Mouse (Mus musculus) limb, embryonic 13.5 days (tissue): ENCODE measurements around the gene Samd14. TPM values are rescaled to one million over a fixed set of nuclear protein-coding genes. Genes with fewer than 3 reads are reported as not detected.
A peak's percentile ranks its signal among the peaks of the same experiment; 100 is the strongest.

ENCODE experiments used
- ATAC-seq: fragments of 200-750 bp; cut with Nextera tagmentation; 2 replicates; pipeline ENCODE4 v1.8.0; 2017; ENCODE audit warnings: low read depth, moderate number of reproducible peaks, moderate TSS enrichment; ENCODE audit not compliant: low FRiP score
- H3K27ac ChIP-seq: fragments of 300-500 bp; sonication (generic); 2 replicates; pipeline ENCODE4 v1.5.1; 2015; ENCODE audit warnings: inconsistent platforms, mild to moderate bottlenecking, moderate library complexity
- H3K27me3 ChIP-seq: fragments of 300-500 bp; sonication (generic); 2 replicates; pipeline ENCODE4 v1.6.1; 2015; ENCODE audit warnings: mild to moderate bottlenecking, inconsistent platforms
- H3K36me3 ChIP-seq: fragments of 300-500 bp; sonication (generic); 2 replicates; pipeline ENCODE4 v1.6.1; 2015; ENCODE audit warnings: inconsistent platforms, mild to moderate bottlenecking, moderate library complexity
- H3K4me1 ChIP-seq: fragments of 300-500 bp; sonication (generic); 2 replicates; pipeline ENCODE4 v1.6.1; 2015; ENCODE audit warnings: inconsistent platforms
- H3K4me2 ChIP-seq: fragments of 300-500 bp; sonication (generic); replicated peaks from 2 replicates; pipeline ENCODE4 v1.6.1; 2015; ENCODE audit warnings: inconsistent platforms, mild to moderate bottlenecking, moderate library complexity
- H3K4me3 ChIP-seq: fragments of 300-500 bp; sonication (generic); 2 replicates; pipeline ENCODE4 v1.5.1; 2015; ENCODE audit warnings: moderate library complexity, mild to moderate bottlenecking, inconsistent platforms
- H3K9ac ChIP-seq: fragments of 300-500 bp; sonication (generic); 2 replicates; pipeline ENCODE4 v1.6.1; 2015; ENCODE audit warnings: mild to moderate bottlenecking, inconsistent platforms
- H3K9me3 ChIP-seq: fragments of 300-500 bp; sonication (generic); 2 replicates; pipeline ENCODE4 v1.6.1; 2016; ENCODE audit warnings: inconsistent platforms
- WGBS: fragments of 180-500 bp; shearing (Covaris S2); methylation state at CpG from one replicate; pipeline ENCODE4 v1.1.7; 2015; 5-methylcytosine and 5-hydroxymethylcytosine counted together
- polyA plus RNA-seq: library from polyadenylated mRNA; unstranded; fragments of >200 nt; fragmentation: Nextera tagmentation; extraction: Ambion mirVana; gene quantifications from 2 replicates; pipeline ENCODE4 v1.2.1, GENCODE M21; 2015

Gene Samd14
- polyA plus RNA-seq, 1 experiment from 2014 or later: 37.7 TPM

DNA sequence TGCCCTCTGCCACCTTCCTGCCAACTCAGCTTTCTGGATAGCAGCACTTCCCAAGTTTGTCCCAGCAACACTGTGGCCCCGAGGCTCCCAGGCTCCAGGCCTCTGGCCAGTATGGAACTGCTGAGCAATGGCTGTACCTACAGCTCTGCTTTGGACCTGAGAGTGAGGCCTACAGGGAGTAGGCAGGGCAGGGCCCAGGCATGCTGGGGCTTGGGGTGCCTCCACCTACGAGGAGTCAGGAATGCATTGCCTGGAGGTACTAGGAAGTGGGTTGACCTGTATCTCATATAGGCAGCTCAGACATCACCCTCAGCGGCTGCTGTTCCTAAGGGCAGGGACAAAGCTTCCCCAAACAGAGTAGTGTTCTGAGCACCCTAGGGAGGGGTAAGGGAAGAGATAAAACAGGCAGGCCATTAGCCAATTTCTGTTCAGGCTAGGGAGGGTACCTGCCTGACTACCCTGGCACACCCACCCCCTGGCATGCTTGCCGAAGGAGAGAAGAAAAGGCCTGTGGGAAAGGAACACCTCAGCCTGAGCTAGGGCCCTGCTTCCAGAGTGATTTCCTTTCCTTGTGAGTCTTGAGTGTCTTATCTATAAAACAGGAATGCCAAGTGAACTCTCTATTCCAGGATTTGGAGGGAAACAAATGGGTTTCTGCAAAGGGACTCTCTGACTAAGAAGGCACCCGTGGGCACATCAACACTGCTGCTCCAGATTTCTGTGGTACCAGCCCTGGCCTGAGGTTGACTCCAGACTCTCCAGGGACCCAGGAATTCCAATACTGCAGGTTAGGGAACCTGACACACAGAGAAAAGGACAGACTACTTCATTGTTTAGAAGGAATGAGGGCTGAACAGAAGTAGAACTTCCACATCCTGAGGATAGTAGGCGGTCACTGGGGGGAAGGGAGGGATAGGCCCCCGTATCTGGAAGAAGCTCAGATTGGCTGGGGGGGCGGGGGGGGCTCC is 60.7 kb downstream of the Samd14 start:
- Histone ChIP-seq H3K9me3 (no peaks in the 10 kb centered on the region), H3K36me3 (no peaks in the 10 kb centered on the region), H3K27ac (0 out of 2 replicates have a peak overlapping the region, but pooled peaks have one; percentile 15), H3K9ac (0 out of 2 replicates have a peak overlapping the region, but pooled peaks have one; percentile 21), H3K4me1 (peaks cover 30% of the 10 kb centered on the region), H3K4me2 (no peak overlapping the region), H3K27me3 (peaks cover 32% of the 10 kb centered on the region), H3K4me3 (no peak overlapping the region)
- WGBS: 65% methylated on average over 8 of the region's 8 CpGs
- no peak for ATAC-seq

DNA sequence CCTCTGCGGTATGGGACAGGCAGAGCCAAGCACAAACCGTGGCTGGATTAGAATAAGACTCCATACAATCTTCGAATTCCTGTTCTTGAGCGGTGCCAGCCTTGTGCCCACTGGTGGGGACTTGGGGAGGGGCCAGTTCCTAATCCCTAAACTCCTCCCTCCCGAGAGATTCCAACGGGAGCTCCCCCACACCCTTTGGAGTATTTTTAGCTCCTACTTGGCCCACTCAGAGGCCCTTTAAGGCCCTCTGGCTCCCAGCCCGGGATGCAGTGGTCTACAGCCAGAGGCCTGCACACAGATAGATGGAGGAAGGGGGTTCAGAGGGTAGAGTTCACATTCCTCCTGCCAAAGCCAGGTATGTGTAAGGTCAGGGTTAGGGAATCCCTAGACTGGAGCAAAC is 61.6 kb downstream of the Samd14 start:
- H3K9me3 ChIP-seq: no peaks in the 10 kb centered on the region
- ATAC-seq: no peak
- no peak overlapping the region for H3K4me2 ChIP-seq
- no peak overlapping the region for H3K27ac ChIP-seq
- H3K4me3 ChIP-seq: no peak overlapping the region
- WGBS: 60% methylated on average over 7 of the region's 7 CpGs
- peaks cover 38% of the 10 kb centered on the region for H3K4me1 ChIP-seq
- H3K36me3 ChIP-seq: no peaks in the 10 kb centered on the region
- H3K9ac ChIP-seq: no peak overlapping the region
- H3K27me3 ChIP-seq: peaks cover 40% of the 10 kb centered on the region

DNA sequence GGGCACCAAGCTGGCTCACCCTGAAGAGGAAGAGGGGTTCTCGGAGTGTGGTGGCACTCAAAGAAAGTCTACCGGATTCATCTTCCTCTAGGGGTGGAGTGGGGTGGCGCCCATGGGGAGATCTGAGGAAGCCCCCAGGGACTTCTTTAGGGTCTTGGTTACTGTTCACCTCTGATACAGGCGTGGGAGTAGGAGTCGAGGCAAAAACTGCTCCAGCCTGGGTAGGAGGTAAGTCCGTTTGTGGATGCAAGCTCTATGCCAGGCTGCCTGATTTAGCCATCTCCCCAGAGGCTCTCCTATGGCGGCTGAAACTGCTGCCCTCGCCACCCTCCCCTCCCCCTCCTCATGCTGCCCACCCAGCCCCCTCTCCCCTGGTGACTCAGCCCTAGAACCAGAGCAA is 62.5 kb downstream of the Samd14 start:
- peaks cover 41% of the 10 kb centered on the region for H3K4me1 ChIP-seq
- H3K27me3 ChIP-seq: peaks cover 49% of the 10 kb centered on the region
- no peak overlapping the region for H3K9ac ChIP-seq
- H3K4me3 ChIP-seq: no peak overlapping the region
- H3K4me2 ChIP-seq: no peak overlapping the region
- no peak for ATAC-seq
- no peak overlapping the region for H3K27ac ChIP-seq
- 62% methylated on average over 8 of the region's 8 CpGs for WGBS
- H3K36me3 ChIP-seq: no peaks in the 10 kb centered on the region
- no peaks in the 10 kb centered on the region for H3K9me3 ChIP-seq

DNA sequence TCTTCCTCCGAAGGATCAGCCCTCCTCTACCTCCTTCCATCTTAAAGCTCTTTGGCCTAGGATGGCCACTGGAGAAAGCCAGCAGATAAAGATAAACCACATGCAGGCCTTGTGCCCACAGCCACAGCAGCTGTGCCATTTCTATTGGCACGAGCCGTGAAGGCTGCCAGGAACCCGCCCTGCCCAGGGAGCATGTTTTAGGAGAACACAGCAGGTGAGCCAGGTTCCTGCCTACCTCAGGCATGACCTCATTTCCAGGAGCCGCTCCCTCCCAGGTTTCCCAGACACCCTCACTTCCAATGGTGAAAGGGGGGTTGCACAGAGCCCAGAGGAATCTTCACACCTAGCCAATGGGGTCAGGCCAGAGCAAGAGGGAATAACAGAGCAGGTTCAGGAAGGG is 63.1 kb downstream of the Samd14 start:
- Histone ChIP-seq H3K4me3 (no peak overlapping the region), H3K9me3 (no peaks in the 10 kb centered on the region), H3K27me3 (peaks cover 56% of the 10 kb centered on the region), H3K36me3 (no peaks in the 10 kb centered on the region), H3K9ac (no peak overlapping the region), H3K4me2 (no peak overlapping the region), H3K27ac (no peak overlapping the region), H3K4me1 (peaks cover 41% of the 10 kb centered on the region)
- no peak for ATAC-seq
- WGBS: 69% methylated on average over 5 of the region's 5 CpGs

DNA sequence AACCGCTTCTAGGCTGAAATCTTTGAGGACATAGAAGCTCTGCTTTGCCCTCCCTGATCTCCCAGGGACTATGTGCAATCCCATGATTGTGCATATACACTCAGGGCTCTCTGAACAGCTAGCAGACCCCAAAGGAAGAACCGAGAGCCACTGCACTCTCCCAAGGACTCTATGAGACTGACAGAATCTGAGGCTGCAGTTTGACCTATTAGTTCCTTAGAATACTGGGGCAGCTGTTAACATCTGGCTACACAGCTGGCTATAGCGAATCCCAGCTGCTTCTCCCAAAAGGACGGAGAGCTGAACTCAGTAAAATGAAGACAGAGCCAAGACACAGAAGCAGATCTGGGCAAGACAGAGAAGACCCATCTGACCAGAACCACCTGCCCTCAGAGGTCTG is 64.2 kb downstream of the Samd14 start:
- ATAC-seq: no peak
- Histone ChIP-seq H3K27ac (no peak overlapping the region), H3K36me3 (no peaks in the 10 kb centered on the region), H3K9ac (no peak overlapping the region), H3K9me3 (no peaks in the 10 kb centered on the region), H3K4me1 (peaks cover 41% of the 10 kb centered on the region), H3K4me2 (peak overlapping the region; percentile 80; the same call in 1 of the 2 replicates), H3K27me3 (peaks cover 66% of the 10 kb centered on the region), H3K4me3 (no peak overlapping the region)
- WGBS: 65% methylated on average over 4 of the region's 4 CpGs

DNA sequence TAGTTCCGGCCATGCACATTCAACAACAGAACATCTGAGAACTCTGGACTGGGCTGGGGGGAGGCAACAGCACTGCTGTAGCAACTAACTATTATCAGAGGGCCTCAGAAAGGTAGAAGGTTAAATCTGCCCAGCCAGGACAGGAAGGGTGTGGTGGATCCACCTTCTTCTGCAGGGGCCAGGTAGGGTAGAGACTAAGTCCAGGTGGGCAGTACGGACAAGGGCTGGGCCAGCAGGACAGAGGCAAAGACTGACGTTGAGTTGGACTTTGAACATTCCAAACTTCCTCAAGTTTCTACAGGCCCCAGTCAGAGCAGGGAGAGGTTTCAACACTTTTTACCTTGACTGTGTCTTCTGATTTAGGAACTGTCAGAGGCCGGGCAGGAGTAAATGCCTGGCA is 65.0 kb downstream of the Samd14 start:
- no peak for ATAC-seq
- WGBS: 66% methylated on average over 4 of the region's 4 CpGs
- Histone ChIP-seq H3K4me1 (peaks cover 41% of the 10 kb centered on the region), H3K9ac (no peak overlapping the region), H3K9me3 (no peaks in the 10 kb centered on the region), H3K4me3 (peak overlapping the region; percentile 53; the same call in 1 of the 2 replicates), H3K36me3 (no peaks in the 10 kb centered on the region), H3K4me2 (peak overlapping the region; percentile 80), H3K27ac (no peak overlapping the region), H3K27me3 (peaks cover 75% of the 10 kb centered on the region)

DNA sequence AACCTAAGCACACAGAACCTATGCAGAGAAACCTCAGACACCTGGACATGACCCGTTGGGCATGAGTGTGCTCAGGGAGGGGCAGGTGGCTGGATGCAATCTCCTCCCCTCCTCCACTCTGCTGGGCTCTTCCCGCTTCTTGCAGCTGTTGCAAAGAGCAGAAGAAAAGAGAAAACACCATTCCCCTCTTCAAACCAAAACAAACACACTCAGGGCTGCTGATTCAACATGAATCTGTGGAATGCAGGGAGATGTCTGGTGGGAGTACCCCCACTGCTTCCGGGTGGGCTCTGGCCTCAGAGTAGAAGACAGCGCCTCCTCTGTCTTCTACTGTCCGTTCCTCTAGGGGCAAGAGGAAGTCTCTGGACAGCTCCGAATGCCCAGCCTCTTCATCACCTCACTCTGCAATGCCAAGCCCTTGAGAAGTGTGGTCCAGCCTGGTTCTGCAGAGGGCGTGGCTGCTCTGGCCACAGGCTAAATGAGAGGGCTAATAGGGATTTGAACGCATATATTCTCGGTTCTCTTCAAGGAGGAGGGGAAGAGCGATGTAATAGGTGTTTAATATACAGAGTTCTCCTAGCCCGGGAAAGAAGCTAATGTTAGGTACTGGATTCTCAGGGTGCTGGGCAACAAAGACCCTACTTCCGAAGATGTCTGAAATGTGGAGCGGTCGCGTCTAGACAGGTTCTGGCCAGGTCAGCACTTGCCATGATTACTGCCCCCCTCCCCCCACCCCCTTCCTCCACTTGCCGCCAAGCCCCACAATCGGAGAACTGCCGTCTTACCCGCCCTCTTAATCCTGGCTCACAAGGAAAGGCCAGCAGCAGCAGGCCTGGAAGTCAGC is 65.7 kb downstream of the Samd14 start:
- Histone ChIP-seq H3K27me3 (peaks cover 81% of the 10 kb centered on the region), H3K4me1 (peaks cover 41% of the 10 kb centered on the region), H3K4me3 (peak overlapping the region; percentile 53), H3K9ac (peak overlapping the region; percentile 68), H3K27ac (no peak overlapping the region), H3K4me2 (peak overlapping the region; percentile 80), H3K9me3 (no peaks in the 10 kb centered on the region), H3K36me3 (no peaks in the 10 kb centered on the region)
- ATAC-seq: no peak
- WGBS: 9% methylated on average over 19 of the region's 19 CpGs

Other genes with a start within 250 kb of the Samd14 start
- gene Tmem92, start 227.2 kb upstream of the Samd14 start, polyA plus RNA-seq: not detected in 2 replicates
- gene Col1a1, start 73.7 kb upstream of the Samd14 start, polyA plus RNA-seq: 1,007 and 1,170 TPM in 2 replicates
- gene Hils1, start 42.3 kb upstream of the Samd14 start, polyA plus RNA-seq: not detected in 2 replicates
- 6.1 and 7.1 TPM in 2 replicates for gene Sgca, start 33.6 kb upstream of the Samd14 start, polyA plus RNA-seq
- gene Ppp1r9b, start 18.8 kb upstream of the Samd14 start, polyA plus RNA-seq: 11.4 and 11.8 TPM in 2 replicates
- gene Pdk2, start 31.5 kb downstream of the Samd14 start, polyA plus RNA-seq: 33.7 and 34.9 TPM in 2 replicates
- gene Itga3, start 66.9 kb downstream of the Samd14 start, polyA plus RNA-seq: 6.4 and 8.9 TPM in 2 replicates
- gene Dlx3, start 110.2 kb downstream of the Samd14 start, polyA plus RNA-seq: 10.2 and 14.2 TPM in 2 replicates
- 2.2 and 2.7 TPM in 2 replicates for gene Dlx4, start 136.4 kb downstream of the Samd14 start, polyA plus RNA-seq